In genomic region chr5:3802433-3803291, GRCm38 (mm10) we compare ENCODE assay signal across 1 mouse cellular context.
TF ChIP-seq lines count a peak whose summit lies in the region.

Gene Ankib1, minus strand, starts transcription at chr5:3802925.
Gene Krit1, plus strand, starts transcription at chr5:3803184.

TF ChIP-seq in CH12.LX, 34 proteins besides CTCF, POLR2A, EP300 and RAD21 (continued from another document):
- no peak; the same call in 1 of the 2 replicates for TF ChIP-seq GABPA (IDR thresholded peaks at IDR 0.05; ENCODE audit: insufficient replicate concordance, low read depth, low read length)
- TF ChIP-seq POLR2AphosphoS2 (IDR thresholded peaks at IDR 0.05; ENCODE audit: low read depth, low read length), result 0 out of 2 replicates have a peak, but pooled peaks have one; percentile 46
- no peak for TF ChIP-seq JUND (conservative IDR thresholded peaks at IDR 0.05; ENCODE audit: low read depth, low read length)
- TF ChIP-seq MAFK (IDR thresholded peaks at IDR 0.05; ENCODE audit: insufficient replicate concordance, low read length), result no peak
- TF ChIP-seq MEF2A (IDR thresholded peaks at IDR 0.05; ENCODE audit: borderline replicate concordance, low read depth, low read length), result peak; percentile 17; the same call in 1 of the 2 replicates
- TF ChIP-seq PAX5 (IDR thresholded peaks at IDR 0.05; ENCODE audit: low read length), result no peak
- peak; percentile 20; the same call in 1 of the 2 replicates for TF ChIP-seq IRF4 (IDR thresholded peaks at IDR 0.05; ENCODE audit: low read depth, low read length)
- peak; percentile 60; the same call in 1 of the 2 replicates for TF ChIP-seq MAX (IDR thresholded peaks at IDR 0.05; ENCODE audit: low read length)
- no peak for TF ChIP-seq ZKSCAN1 (IDR thresholded peaks at IDR 0.05; ENCODE audit: borderline replicate concordance, low read depth, low read length)
- TF ChIP-seq ETS1 (conservative IDR thresholded peaks at IDR 0.05; ENCODE audit: low read depth, low read length), result no peak
- TF ChIP-seq TBP (conservative IDR thresholded peaks at IDR 0.05; ENCODE audit: low read depth, low read length), result 0 out of 2 replicates have a peak, but pooled peaks have one; percentile 25
- TF ChIP-seq HCFC1 (IDR thresholded peaks at IDR 0.05; ENCODE audit: low read depth, low read length), result peak; percentile 89
- TF ChIP-seq ELF1 (IDR thresholded peaks at IDR 0.05; ENCODE audit: low read depth, low read length), result peak; percentile 88
- 0 out of 2 replicates have a peak, but pooled peaks have one; percentile 77 for TF ChIP-seq UBTF (IDR thresholded peaks at IDR 0.05; ENCODE audit: low read depth, low read length)
- TF ChIP-seq TCF12 (IDR thresholded peaks at IDR 0.05; ENCODE audit: low read depth, low read length), result peak; percentile 73
- TF ChIP-seq NELFE (IDR thresholded peaks at IDR 0.05; ENCODE audit: low read depth, low read length), result peak; percentile 76; the same call in 1 of the 2 replicates
- TF ChIP-seq E2F4 (IDR thresholded peaks at IDR 0.05; ENCODE audit: insufficient replicate concordance, low read depth, low read length), result no peak
- no peak for TF ChIP-seq ZNF384 (IDR thresholded peaks at IDR 0.05; ENCODE audit: low read depth, low read length)
- no peak for TF ChIP-seq MAZ (IDR thresholded peaks at IDR 0.05; ENCODE audit: low read depth, low read length)
- TF ChIP-seq JUN (IDR thresholded peaks at IDR 0.05; ENCODE audit: insufficient read depth, low read depth, low read length), result no peak
- no peak for TF ChIP-seq RCOR1 (conservative IDR thresholded peaks at IDR 0.05; ENCODE audit: low read depth, low read length)
- peak; percentile 94 for TF ChIP-seq CHD2 (IDR thresholded peaks at IDR 0.05; ENCODE audit: low read length)
- peak; percentile 55 for TF ChIP-seq MYC (IDR thresholded peaks at IDR 0.05; ENCODE audit: low read depth, low read length)
- TF ChIP-seq MXI1 (IDR thresholded peaks at IDR 0.05; ENCODE audit: low read depth, low read length), result peak; percentile 75; the same call in 1 of the 2 replicates
- TF ChIP-seq ZC3H11A (IDR thresholded peaks at IDR 0.05; ENCODE audit: low read depth, low read length), result no peak
- TF ChIP-seq USF2 (conservative IDR thresholded peaks at IDR 0.05; ENCODE audit: low read depth, low read length), result no peak
TF ChIP-seq in CH12.LX: peak in this region for 17.
